Mouse (Mus musculus) midbrain, embryonic 14.5 days (tissue): ENCODE measurements around the gene Maml1. TPM values are rescaled to one million over a fixed set of nuclear protein-coding genes. Genes with fewer than 3 reads are reported as not detected.

Experiments used
- ATAC-seq: fragments of 200-750 bp; cut with Nextera tagmentation; 2 replicates; pipeline ENCODE4 v1.8.0; 2017; ENCODE audit warnings: moderate number of reproducible peaks, moderate library complexity; ENCODE audit not compliant: low FRiP score, low TSS enrichment
- DNase-seq: peaks from one replicate; pipeline ENCODE4 v3.0.0-alpha.2; 2015
- H3K27ac ChIP-seq: fragments of 300-500 bp; sonication (generic); replicated peaks from 2 replicates; pipeline ENCODE4 v1.5.1; 2014; ENCODE audit warnings: mild to moderate bottlenecking, low read depth, low read length, moderate library complexity
- H3K27me3 ChIP-seq: fragments of 300-500 bp; sonication (generic); 2 replicates; pipeline ENCODE4 v1.6.1; 2014; ENCODE audit warnings: low read length, control low read depth, mixed read lengths; ENCODE audit not compliant: control insufficient read depth, insufficient read depth
- H3K36me3 ChIP-seq: fragments of 300-500 bp; sonication (generic); 2 replicates; pipeline ENCODE4 v1.6.1; 2014; ENCODE audit warnings: low read length, control low read depth; ENCODE audit not compliant: control insufficient read depth, insufficient read depth
- H3K4me1 ChIP-seq: fragments of 300-500 bp; sonication (generic); 2 replicates; pipeline ENCODE4 v1.6.1; 2014; ENCODE audit warnings: mild to moderate bottlenecking, antibody characterized with exemption, low read length, control low read depth; ENCODE audit not compliant: control insufficient read depth, insufficient read depth
- H3K4me2 ChIP-seq: fragments of 300-500 bp; sonication (generic); 2 replicates; pipeline ENCODE4 v1.6.1; 2014; ENCODE audit warnings: mild to moderate bottlenecking, low read length, moderate library complexity
- H3K4me3 ChIP-seq: fragments of 300-500 bp; sonication (generic); replicated peaks from 2 replicates; pipeline ENCODE4 v1.5.1; 2014; ENCODE audit warnings: low read depth, low read length
- H3K9ac ChIP-seq: fragments of 300-500 bp; sonication (generic); replicated peaks from 2 replicates; pipeline ENCODE4 v1.6.1; 2014; ENCODE audit warnings: mild to moderate bottlenecking, low read length, moderate library complexity
- H3K9me3 ChIP-seq: fragments of 300-500 bp; sonication (generic); 2 replicates; pipeline ENCODE4 v1.6.1; 2016; ENCODE audit warnings: low read length, control low read depth, mixed read lengths; ENCODE audit not compliant: control insufficient read depth
- WGBS: fragments of 180-500 bp; shearing (Covaris S2); extraction: QIAGEN DNeasy Blood & Tissue Kit; methylation state at CpG from one replicate; pipeline ENCODE4 v1.1.7; 2014; 5-methylcytosine and 5-hydroxymethylcytosine counted together
- polyA plus RNA-seq: library from polyadenylated mRNA; unstranded; fragments of >200 nt; fragmentation: Nextera tagmentation; extraction: Ambion mirVana; gene quantifications from 2 replicates; pipeline ENCODE4 v1.2.1, GENCODE M21; 2014

Gene Maml1
- polyA plus RNA-seq, 1 experiment from 2014 or later: 5.6 TPM

DNA sequence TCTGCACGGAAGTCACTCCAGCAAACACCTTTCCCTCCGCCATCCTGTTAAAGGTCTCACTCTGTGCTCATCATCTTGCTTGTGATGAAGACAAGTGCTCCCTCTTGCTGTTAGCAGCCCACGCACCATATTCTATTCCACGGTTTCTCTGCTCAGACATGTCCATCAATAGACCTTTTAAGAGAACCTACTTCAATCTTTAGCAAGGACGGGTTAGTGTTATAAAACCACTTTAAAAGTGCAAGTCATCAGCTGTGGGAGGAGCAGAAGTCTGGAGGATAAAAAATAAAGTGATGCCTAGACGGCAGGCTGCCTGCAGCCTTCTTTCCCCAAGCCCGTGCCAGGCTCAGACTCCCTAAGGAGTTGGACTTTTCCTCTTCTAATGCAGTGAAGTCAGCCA lies 35.5 kb downstream of the Maml1 start:
- WGBS: 94% methylated on average over 7 of the region's 7 CpGs
- H3K27me3 ChIP-seq: no peaks in the 10 kb centered on the region
- H3K4me2 ChIP-seq: no peak overlapping the region

DNA sequence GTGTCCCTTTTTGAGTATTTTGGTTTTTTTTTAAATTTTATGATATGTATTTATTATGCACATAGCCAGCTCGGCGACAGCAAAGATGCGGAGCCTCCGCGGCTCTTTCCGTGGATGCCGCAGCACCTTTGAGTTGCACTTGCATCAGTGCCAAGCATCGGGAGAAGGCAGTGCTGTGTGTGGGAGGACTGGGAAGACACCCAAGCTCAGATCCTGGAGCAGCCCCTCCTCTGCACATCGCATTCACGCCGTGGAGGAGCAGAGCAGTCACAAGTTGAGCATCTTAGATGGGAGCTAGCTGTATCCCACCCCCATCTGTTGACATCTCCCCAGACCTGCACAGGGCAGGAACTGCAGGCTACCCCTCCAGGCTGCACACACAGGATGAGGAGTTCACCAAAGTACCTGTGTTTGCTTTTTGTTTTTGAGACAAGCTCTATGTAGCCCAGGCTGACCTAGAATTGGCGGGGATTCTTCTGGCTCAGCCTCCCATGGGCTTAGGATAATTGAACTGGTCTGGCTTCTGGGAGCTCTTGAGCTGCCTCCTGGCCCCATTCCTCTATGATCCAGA lies 38.0 kb downstream of the Maml1 start:
- Histone ChIP-seq H3K27me3 (no peaks in the 10 kb centered on the region), H3K4me2 (no peak overlapping the region), H3K4me3 (no peak overlapping the region), H3K27ac (no peak overlapping the region), H3K36me3 (peaks cover 33% of the 10 kb centered on the region), H3K9ac (no peak overlapping the region), H3K9me3 (no peaks in the 10 kb centered on the region), H3K4me1 (no peaks in the 10 kb centered on the region)
- no peak for DNase-seq
- 86% methylated on average over 12 of the region's 12 CpGs for WGBS
- ATAC-seq: no peak

More for the DNA sequence above, 35.5 kb downstream of the Maml1 start:
- H3K4me1 ChIP-seq: no peaks in the 10 kb centered on the region
- no peak for DNase-seq
- peaks cover 58% of the 10 kb centered on the region for H3K36me3 ChIP-seq
- no peak overlapping the region for H3K9ac ChIP-seq
- H3K9me3 ChIP-seq: no peaks in the 10 kb centered on the region
- no peak overlapping the region for H3K27ac ChIP-seq
- H3K4me3 ChIP-seq: no peak overlapping the region
- no peak for ATAC-seq

DNA sequence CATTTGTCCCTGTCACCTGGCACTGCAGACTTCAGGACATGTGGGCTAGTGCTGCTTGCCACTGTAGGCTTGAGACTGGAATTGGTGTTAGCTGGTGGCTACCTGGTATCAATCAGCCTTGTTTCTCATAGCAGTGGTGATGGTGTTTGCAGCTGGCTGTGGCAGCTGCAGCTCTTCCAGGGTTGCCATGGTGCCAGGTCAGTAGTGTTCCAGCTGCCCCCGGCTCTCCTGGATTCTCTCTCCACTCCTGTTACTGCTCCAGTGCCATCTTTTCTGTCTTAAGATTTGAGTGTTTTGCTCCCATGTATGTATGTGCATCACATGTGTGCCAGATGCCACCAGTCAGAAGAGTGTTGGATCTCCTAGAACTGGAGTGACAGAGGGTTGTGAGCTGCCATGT lies 38.7 kb downstream of the Maml1 start:
- Histone ChIP-seq H3K9ac (no peak overlapping the region), H3K27ac (no peak overlapping the region), H3K4me2 (no peak overlapping the region), H3K27me3 (no peaks in the 10 kb centered on the region), H3K4me3 (no peak overlapping the region), H3K36me3 (peaks cover 26% of the 10 kb centered on the region), H3K9me3 (no peaks in the 10 kb centered on the region), H3K4me1 (no peaks in the 10 kb centered on the region)
- ATAC-seq: no peak
- no peak for DNase-seq
- WGBS: 58% methylated on average over 1 of the region's 1 CpGs

DNA sequence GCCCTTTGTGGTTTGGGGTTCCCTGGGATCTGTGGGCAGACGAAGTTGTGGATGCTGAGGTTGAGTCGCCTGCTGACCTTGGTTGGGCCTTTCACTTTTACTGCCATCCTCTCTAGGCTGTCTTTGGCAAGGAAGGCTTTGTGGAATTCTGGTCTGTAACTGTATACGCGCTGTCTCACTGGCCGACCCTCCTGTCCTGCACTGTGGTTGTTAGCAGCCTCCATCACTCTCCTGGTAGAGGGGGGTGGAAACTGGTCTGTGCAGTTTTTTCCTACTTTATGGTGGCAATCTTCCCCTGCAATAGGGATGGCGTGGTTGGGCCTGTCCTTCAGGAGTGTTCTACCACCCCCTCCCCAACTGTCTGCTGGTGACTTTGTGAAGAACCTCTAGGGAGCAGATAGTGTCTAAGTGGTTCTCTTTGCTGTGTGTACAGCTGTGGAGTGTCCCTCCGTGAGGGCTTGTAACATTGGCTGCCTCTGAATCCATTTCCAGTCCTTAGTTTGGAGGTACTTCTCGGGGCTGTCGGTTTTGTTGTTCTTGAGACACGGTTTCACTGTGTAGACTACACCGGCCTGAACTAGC lies 39.3 kb downstream of the Maml1 start:
- no peak overlapping the region for H3K4me3 ChIP-seq
- H3K27me3 ChIP-seq: no peaks in the 10 kb centered on the region
- H3K4me2 ChIP-seq: no peak overlapping the region
- peaks cover 20% of the 10 kb centered on the region for H3K36me3 ChIP-seq
- no peaks in the 10 kb centered on the region for H3K9me3 ChIP-seq
- H3K27ac ChIP-seq: no peak overlapping the region
- H3K9ac ChIP-seq: no peak overlapping the region
- WGBS: 87% methylated on average over 11 of the region's 11 CpGs
- H3K4me1 ChIP-seq: no peaks in the 10 kb centered on the region
- no peak for DNase-seq
- ATAC-seq: no peak

DNA sequence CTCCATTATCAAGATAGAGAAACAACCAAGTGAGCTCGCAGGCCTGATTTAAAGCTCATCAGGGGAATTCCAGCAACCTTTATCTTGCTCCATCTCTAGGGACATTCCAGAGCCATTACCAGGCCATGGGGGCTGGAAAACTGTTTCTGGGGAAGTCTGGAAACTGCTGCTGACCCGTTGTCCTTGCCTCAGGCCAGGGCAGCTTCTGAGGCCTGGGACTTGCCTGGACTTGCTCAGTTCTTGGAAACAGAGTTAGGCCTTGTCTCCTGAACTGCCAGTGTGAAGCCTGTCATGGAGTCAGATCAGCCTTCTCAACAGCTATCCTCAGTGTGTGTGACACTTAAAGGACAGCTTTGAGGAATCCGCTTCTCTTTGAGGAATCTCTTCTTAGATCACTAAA lies 39.9 kb downstream of the Maml1 start:
- WGBS: 67% methylated on average over 3 of the region's 3 CpGs
- Histone ChIP-seq H3K4me1 (no peaks in the 10 kb centered on the region), H3K4me3 (no peak overlapping the region), H3K36me3 (peaks cover 14% of the 10 kb centered on the region), H3K27me3 (no peaks in the 10 kb centered on the region), H3K9me3 (no peaks in the 10 kb centered on the region), H3K27ac (no peak overlapping the region), H3K4me2 (no peak overlapping the region), H3K9ac (no peak overlapping the region)
- DNase-seq (no peak), ATAC-seq (no peak)

DNA sequence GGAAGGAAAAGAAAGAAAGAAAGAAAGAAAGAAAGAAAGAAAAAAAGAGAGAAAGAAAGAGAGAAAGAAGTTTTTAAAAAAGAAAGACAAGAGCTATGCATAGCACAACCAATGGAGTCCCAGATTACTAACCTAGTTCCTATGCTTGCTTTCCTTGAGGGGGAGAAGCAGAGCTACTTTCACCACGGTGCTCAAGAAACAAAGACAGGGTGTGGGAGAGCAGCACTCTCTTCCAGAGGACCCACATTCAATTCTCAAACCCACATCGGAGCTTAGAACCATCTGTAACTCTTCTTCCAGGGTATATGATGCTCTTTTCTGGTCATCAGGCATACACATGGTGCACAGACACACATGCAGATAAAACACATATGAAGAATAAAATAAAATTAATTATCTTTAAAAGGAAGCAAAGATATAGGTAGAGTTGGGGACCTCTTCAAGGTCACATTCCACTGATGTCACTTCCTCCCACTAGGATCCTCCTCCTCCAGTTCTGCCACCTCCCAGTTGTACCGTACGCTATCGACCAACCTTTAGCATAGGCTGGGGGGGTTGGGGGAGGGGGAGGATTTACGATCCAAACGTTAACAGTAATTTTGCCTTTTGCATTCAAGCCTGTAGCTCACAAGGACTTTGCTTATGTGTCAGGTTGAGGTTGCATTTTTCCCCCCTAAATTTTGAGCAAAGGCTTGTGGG lies 43.5 kb downstream of the Maml1 start:
- H3K4me2 ChIP-seq: no peak overlapping the region
- no peak for ATAC-seq
- H3K27ac ChIP-seq: no peak overlapping the region
- H3K4me3 ChIP-seq: no peak overlapping the region
- DNase-seq: no peak
- no peaks in the 10 kb centered on the region for H3K27me3 ChIP-seq
- no peak overlapping the region for H3K9ac ChIP-seq
- 84% methylated on average over 7 of the region's 7 CpGs for WGBS
- no peaks in the 10 kb centered on the region for H3K4me1 ChIP-seq
- no peaks in the 10 kb centered on the region for H3K9me3 ChIP-seq
- H3K36me3 ChIP-seq: no peaks in the 10 kb centered on the region

DNA sequence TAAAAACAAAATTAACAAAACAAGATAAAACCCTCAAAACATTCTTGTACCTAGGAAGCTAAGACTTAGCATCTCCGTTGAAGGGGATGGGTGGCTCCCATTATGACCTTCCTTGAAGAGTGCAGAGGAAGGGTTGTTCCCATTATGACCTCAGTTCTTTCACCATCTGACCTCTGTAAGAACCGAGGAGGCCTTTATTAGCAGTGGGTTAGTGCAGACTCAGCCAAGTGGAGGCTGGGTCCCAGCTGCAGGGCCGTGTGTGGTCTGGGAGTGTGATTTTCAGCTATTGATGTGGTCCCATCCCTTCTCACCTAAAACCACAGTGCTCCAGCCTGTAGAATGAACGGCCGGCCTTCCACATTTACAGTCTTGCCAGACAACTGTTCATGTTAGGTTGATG lies 46.8 kb downstream of the Maml1 start:
- H3K27me3 ChIP-seq: no peaks in the 10 kb centered on the region
- no peaks in the 10 kb centered on the region for H3K4me1 ChIP-seq
- no peak for DNase-seq
- no peaks in the 10 kb centered on the region for H3K9me3 ChIP-seq
- 75% methylated on average over 5 of the region's 5 CpGs for WGBS
- no peaks in the 10 kb centered on the region for H3K36me3 ChIP-seq
- ATAC-seq: no peak
- no peak overlapping the region for H3K27ac ChIP-seq
- no peak overlapping the region for H3K9ac ChIP-seq
- no peak overlapping the region for H3K4me3 ChIP-seq
- H3K4me2 ChIP-seq: no peak overlapping the region

DNA sequence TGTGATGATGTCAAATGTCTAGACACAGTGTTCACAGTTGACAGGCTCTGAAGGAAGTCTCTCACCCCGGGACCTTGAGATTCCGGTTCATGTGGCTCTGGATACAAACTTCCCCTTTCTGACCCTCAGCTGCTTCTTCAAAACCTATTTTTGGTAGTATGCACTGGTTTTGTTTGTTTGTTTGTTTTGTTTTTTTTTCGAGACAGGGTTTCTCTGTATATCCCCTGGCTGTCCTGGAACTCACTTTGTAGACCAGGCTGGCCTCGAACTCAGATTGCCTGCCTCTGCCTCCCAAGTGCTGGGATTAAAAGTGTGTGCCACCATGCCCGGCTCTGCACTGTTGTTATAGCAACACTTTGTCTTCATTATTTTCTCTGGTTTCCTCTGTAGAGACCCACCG lies 48.2 kb downstream of the Maml1 start:
- Histone ChIP-seq H3K27ac (no peak overlapping the region), H3K36me3 (no peaks in the 10 kb centered on the region), H3K9me3 (no peaks in the 10 kb centered on the region), H3K27me3 (no peaks in the 10 kb centered on the region), H3K9ac (no peak overlapping the region), H3K4me3 (no peak overlapping the region), H3K4me2 (no peak overlapping the region), H3K4me1 (no peaks in the 10 kb centered on the region)
- WGBS: 79% methylated on average over 6 of the region's 6 CpGs
- DNase-seq (no peak), ATAC-seq (no peak)
